Mouse (Mus musculus): Measurements from ENCODE around the gene Mgp. TPM values are rescaled to one million over a fixed set of nuclear protein-coding genes. Genes with fewer than 3 reads are reported as not detected.

Gene Mgp
- polyA plus RNA-seq, 1 experiment, result 11.5 TPM

GRCm38 (mm10) chr6:136827116-136827515 lies 48.5 kb downstream of the Mgp start:
- TF ChIP-seq CTCF (IDR thresholded peaks at IDR 0.05; ENCODE audit: borderline replicate concordance, extremely low read depth, insufficient read depth, insufficient read length) (no peak), POLR2A (IDR thresholded peaks at IDR 0.05; ENCODE audit: borderline replicate concordance, extremely low read depth, insufficient read depth, insufficient read length, poor library complexity, severe bottlenecking) (no peak)
- no peak for DNase-seq (ENCODE audit: low read depth)

GRCm38 (mm10) chr6:136824987-136825386 lies 50.6 kb downstream of the Mgp start:
- no peak for DNase-seq (ENCODE audit: low read depth)
- TF ChIP-seq POLR2A (IDR thresholded peaks at IDR 0.05; ENCODE audit: borderline replicate concordance, extremely low read depth, insufficient read depth, insufficient read length, poor library complexity, severe bottlenecking), result no peak
- TF ChIP-seq CTCF (IDR thresholded peaks at IDR 0.05; ENCODE audit: borderline replicate concordance, extremely low read depth, insufficient read depth, insufficient read length), result no peak

Other genes with a start within 250 kb of the Mgp start
- gene Plbd1, start 213.9 kb downstream of the Mgp start, polyA plus RNA-seq (2012; rRNA removed), result 0.72 and 1.2 TPM in 2 replicates
- 0.26 and 0.34 TPM in 2 replicates for gene Gucy2c, start 94.1 kb downstream of the Mgp start, polyA plus RNA-seq (2012; rRNA removed)
- 1.5 and 1.7 TPM in 2 replicates for gene Hist4h4, start 71.4 kb downstream of the Mgp start, polyA plus RNA-seq (2012; rRNA removed)
- 76.9 and 114 TPM in 2 replicates for gene H2afj, start 67.6 kb downstream of the Mgp start, polyA plus RNA-seq (2012; rRNA removed)
- gene BC049715, start 48.2 kb downstream of the Mgp start, polyA plus RNA-seq (2012; rRNA removed), result 0.49 and 0.51 TPM in 2 replicates
- 64.3 and 81.9 TPM in 2 replicates for gene Wbp11, start 47.6 kb downstream of the Mgp start, polyA plus RNA-seq (2012; rRNA removed)
- 0.43 and 0.63 TPM in 2 replicates for gene Smco3, start 40.4 kb downstream of the Mgp start, polyA plus RNA-seq (2012; rRNA removed)
- 0.18 and 0.41 TPM in 2 replicates for gene Art4, start 18.1 kb downstream of the Mgp start, polyA plus RNA-seq (2012; rRNA removed)
- gene Erp27, start 46.4 kb upstream of the Mgp start, polyA plus RNA-seq (2012; rRNA removed), result 0.08 and 0.21 TPM in 2 replicates
- gene Pde6h, start 48.0 kb upstream of the Mgp start, polyA plus RNA-seq (2012; rRNA removed), result 0.14 TPM in 1 of 2 replicates, not detected in the other
- 17.3 and 23.0 TPM in 2 replicates for gene Arhgdib, start 66.1 kb upstream of the Mgp start, polyA plus RNA-seq (2012; rRNA removed)

All from brain, embryonic 14.5 days (tissue).